Mouse (Mus musculus) olfactory bulb, adult 2 months (tissue): ENCODE results near the gene Kbtbd13.

Experiments
- CTCF ChIP-seq: fragments of 200-500 bp; IDR thresholded peaks from 2 replicates; pipeline ENCODE4 v1.5.1; 2012; ENCODE audit warnings: low read depth, mild to moderate bottlenecking, low read length, moderate library complexity; ENCODE audit not compliant: insufficient read depth
- POLR2A ChIP-seq: fragments of 200-500 bp; IDR thresholded peaks from 2 replicates; pipeline ENCODE4 v1.6.1; 2012; ENCODE audit warnings: mild to moderate bottlenecking, low read depth, low read length, moderate library complexity; ENCODE audit not compliant: insufficient read depth

DNA sequence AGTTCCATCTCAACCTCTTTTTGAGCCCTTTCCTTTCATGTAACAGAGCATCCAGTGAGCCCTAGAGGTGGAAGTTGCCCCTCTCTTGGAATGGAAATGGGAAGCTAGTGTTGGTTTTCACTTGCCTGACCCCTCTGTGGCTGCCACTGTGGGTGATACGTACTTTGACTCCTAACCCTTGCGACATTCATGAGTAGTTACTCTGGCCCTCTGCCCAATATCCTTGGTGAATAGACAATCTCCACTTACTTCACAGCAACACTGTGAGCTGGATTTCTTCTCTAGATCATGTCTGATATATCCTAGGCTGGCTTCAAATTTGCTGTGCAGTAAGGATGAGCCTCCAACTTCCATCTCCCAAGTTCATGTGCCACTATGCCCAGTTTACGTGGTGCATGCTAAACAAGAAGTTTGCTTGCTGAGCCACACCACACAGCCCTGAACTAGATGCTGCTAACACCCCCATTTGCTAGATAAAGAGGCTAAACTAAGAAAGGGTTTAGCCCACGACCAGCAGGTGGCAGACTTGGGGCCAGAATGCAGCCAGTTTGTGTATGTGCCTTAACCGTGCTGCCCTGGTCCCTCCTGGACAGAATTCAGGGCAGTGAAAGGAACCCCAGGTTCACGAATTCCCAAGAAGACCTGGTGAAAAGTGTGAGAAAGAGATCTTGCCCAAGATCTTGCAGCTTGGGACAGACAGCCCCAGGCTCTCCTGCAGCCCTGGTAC, 1.3 kb upstream of the Kbtbd13 start:
- TF ChIP-seq POLR2A (no peak), CTCF (peak; percentile 69)
